Mouse (Mus musculus): Measurements from ENCODE around the gene Gpc6. TPM values are rescaled to one million over a fixed set of nuclear protein-coding genes. Genes with fewer than 3 reads are reported as not detected.

The Gpc6 gene
- polyA plus RNA-seq, 1 experiment from 2014 or later, result 20.1 TPM

DNA sequence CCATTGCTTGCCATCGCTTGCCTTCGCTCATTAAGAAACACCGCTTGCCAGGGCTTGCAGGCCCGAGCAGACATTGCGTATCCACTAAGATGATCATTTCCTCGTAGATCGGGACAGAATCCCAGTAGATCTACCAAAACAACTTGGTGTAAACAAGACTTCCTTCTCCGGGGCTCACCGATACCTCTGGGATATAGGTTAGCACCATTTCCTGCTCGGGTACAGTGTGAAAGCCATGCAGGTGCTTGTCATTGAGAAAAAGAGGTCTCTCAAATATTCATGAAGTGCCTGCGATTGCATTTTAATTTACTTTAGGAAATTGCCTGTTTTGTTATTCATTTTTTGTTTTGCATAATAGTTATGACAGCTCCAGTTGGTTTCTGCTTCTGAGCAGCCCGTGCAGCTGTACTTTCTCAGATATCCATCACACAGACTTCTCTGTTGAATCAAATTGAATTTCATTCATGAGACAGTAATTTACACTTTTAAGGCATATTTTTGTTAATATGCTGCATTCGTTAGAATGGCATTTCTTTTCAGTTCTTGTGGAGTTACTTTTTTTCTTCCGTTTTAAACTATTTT lies 230.9 kb downstream of the Gpc6 start:
- no peak for ATAC-seq (replicated peaks; ENCODE audit: insufficient number of reproducible peaks, insufficient read depth, low FRiP score, low read depth)
- H3K36me3 ChIP-seq, result no peaks in the 10 kb centered on the region
- H3K4me2 ChIP-seq, result no peak overlapping the region
- no peak overlapping the region for H3K27ac ChIP-seq
- no peaks in the 10 kb centered on the region for H3K27me3 ChIP-seq
- H3K4me3 ChIP-seq, result no peak overlapping the region
- no peak overlapping the region for H3K9ac ChIP-seq
- WGBS, result 86% methylated on average over 14 of the region's 14 CpGs
- H3K4me1 ChIP-seq (replicated peaks), result no peaks in the 10 kb centered on the region
- no peaks in the 10 kb centered on the region for H3K9me3 ChIP-seq (replicated peaks)

GRCm38 (mm10) chr14:117157426-117157825 lies 232.3 kb downstream of the Gpc6 start:
- H3K4me2 ChIP-seq, result no peak overlapping the region
- no peak overlapping the region for H3K9ac ChIP-seq
- H3K9me3 ChIP-seq (replicated peaks), result no peaks in the 10 kb centered on the region
- no peak overlapping the region for H3K4me3 ChIP-seq
- no peaks in the 10 kb centered on the region for H3K36me3 ChIP-seq
- ATAC-seq (replicated peaks; ENCODE audit: insufficient number of reproducible peaks, insufficient read depth, low FRiP score, low read depth), result no peak
- H3K27ac ChIP-seq, result no peak overlapping the region
- H3K4me1 ChIP-seq (replicated peaks), result no peaks in the 10 kb centered on the region
- WGBS, result 79% methylated on average over 3 of the region's 3 CpGs
- no peaks in the 10 kb centered on the region for H3K27me3 ChIP-seq

DNA sequence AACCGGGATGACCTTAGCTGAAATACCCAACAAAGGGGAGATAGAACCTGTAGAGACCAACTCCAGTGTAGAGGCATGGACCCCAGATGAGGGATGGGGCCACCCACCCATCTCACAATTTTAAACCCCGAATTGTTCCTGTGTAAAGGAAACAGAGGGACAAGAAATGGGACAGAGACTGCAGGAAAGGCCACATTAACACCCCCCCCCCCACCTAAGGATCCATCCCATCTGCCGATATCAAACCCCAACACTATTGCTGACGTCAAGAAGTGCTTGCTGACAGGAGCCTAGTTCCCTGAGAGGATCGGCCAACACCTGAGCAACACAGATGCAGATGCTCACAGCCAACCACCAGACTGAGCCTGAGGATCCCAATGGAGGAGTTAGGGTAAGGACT lies 241.2 kb downstream of the Gpc6 start:
- no peaks in the 10 kb centered on the region for H3K9me3 ChIP-seq (replicated peaks)
- H3K27me3 ChIP-seq, result no peaks in the 10 kb centered on the region
- H3K9ac ChIP-seq, result no peak overlapping the region
- H3K27ac ChIP-seq, result no peak overlapping the region
- H3K36me3 ChIP-seq, result no peaks in the 10 kb centered on the region
- no peak for ATAC-seq (replicated peaks; ENCODE audit: insufficient number of reproducible peaks, insufficient read depth, low FRiP score, low read depth)
- H3K4me1 ChIP-seq (replicated peaks), result no peaks in the 10 kb centered on the region
- H3K4me3 ChIP-seq, result no peak overlapping the region
- H3K4me2 ChIP-seq, result no peak overlapping the region
- WGBS, result 89% methylated on average over 5 of the region's 5 CpGs

GRCm38 (mm10) chr14:117193364-117193763 lies 268.2 kb downstream of the Gpc6 start:
- H3K9ac ChIP-seq, result no peak overlapping the region
- no peaks in the 10 kb centered on the region for H3K9me3 ChIP-seq (replicated peaks)
- no peak overlapping the region for H3K4me2 ChIP-seq
- no peak overlapping the region for H3K27ac ChIP-seq
- 0 out of 2 replicates have a peak, but pooled peaks cover 4% of the 10 kb centered on the region for H3K4me1 ChIP-seq (replicated peaks)
- no peaks in the 10 kb centered on the region for H3K36me3 ChIP-seq
- WGBS, result 86% methylated on average over 2 of the region's 2 CpGs
- no peaks in the 10 kb centered on the region for H3K27me3 ChIP-seq
- H3K4me3 ChIP-seq, result no peak overlapping the region
- no peak for ATAC-seq (replicated peaks; ENCODE audit: insufficient number of reproducible peaks, insufficient read depth, low FRiP score, low read depth)

DNA sequence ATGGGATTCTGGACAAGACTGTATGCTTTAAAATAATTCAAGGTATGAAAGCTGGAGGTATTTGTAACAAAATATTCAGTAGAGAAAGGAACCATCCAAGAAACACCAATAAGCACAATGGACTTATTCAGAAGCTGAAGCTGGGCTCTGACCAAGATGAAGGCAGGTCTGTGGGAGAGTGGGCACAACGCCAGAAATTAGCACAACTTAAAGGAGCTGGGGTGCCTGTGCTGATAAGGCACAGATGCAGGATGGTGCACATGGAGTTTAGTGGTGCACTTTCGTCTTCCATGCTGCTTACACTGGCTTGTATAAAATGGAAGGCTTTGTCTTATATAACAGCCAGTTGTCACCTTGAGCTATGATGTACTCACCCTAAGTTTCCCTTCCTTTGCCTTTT lies 276.9 kb downstream of the Gpc6 start:
- H3K9ac ChIP-seq, result no peak overlapping the region
- H3K9me3 ChIP-seq (replicated peaks), result no peaks in the 10 kb centered on the region
- no peak for ATAC-seq (replicated peaks; ENCODE audit: insufficient number of reproducible peaks, insufficient read depth, low FRiP score, low read depth)
- H3K36me3 ChIP-seq, result no peaks in the 10 kb centered on the region
- H3K4me3 ChIP-seq, result no peak overlapping the region
- H3K4me1 ChIP-seq (replicated peaks), result no peaks in the 10 kb centered on the region
- no peak overlapping the region for H3K27ac ChIP-seq
- 68% methylated on average over 2 of the region's 2 CpGs for WGBS
- no peak overlapping the region for H3K4me2 ChIP-seq
- no peaks in the 10 kb centered on the region for H3K27me3 ChIP-seq

DNA sequence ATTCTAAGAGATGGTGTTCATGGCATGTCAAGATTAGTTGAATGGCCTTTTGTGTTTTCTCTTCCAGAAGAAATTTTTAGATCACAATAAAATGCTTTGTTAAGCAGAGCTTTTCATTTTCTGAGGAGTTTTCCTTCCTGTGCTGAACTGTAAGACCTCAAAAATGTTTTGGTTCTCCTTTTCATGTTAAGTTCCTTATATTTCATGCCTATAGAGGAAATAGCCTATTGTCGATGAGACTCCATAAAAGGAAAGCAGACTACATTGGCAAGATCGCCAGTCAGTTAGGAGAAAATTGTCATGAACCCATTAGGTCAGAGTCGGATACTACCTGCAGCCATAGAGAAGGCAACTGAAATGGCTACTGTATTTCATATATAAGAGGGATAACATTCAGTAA lies 278.8 kb downstream of the Gpc6 start:
- 86% methylated on average over 3 of the region's 3 CpGs for WGBS

GRCm38 (mm10) chr14:117214373-117214772 lies 289.3 kb downstream of the Gpc6 start:
- no peaks in the 10 kb centered on the region for H3K27me3 ChIP-seq
- no peak overlapping the region for H3K27ac ChIP-seq
- no peak for ATAC-seq (replicated peaks; ENCODE audit: insufficient number of reproducible peaks, insufficient read depth, low FRiP score, low read depth)

More for the DNA sequence above, 278.8 kb downstream of the Gpc6 start:
- no peak overlapping the region for H3K4me3 ChIP-seq
- no peak overlapping the region for H3K4me2 ChIP-seq
- H3K9me3 ChIP-seq (replicated peaks), result no peaks in the 10 kb centered on the region
- H3K4me1 ChIP-seq (replicated peaks), result no peaks in the 10 kb centered on the region
- ATAC-seq (replicated peaks; ENCODE audit: insufficient number of reproducible peaks, insufficient read depth, low FRiP score, low read depth), result no peak
- H3K27me3 ChIP-seq, result no peaks in the 10 kb centered on the region
- no peak overlapping the region for H3K27ac ChIP-seq
- H3K9ac ChIP-seq, result no peak overlapping the region
- H3K36me3 ChIP-seq, result no peaks in the 10 kb centered on the region

DNA sequence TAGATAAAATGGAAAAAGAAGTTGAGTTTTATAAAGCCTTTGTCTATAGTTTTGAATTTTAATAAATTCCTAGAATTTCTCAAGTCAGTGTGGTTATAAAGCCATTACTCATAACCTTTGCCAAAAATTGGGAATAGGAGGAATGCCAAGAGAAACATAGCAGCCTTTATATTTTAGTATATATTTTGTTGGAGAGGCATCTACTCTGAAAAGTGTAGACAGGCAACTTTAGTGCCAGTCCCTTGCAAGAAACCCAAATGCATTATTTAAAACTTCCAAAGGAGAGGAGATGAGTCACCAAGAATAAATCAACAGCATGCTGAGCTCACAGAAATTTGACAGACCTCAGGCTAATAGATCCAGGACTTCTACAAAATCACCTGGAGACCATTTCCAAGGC lies 301.8 kb downstream of the Gpc6 start:
- Histone ChIP-seq H3K9ac (no peak overlapping the region), H3K9me3 (replicated peaks) (no peaks in the 10 kb centered on the region), H3K36me3 (no peaks in the 10 kb centered on the region), H3K4me1 (replicated peaks) (no peaks in the 10 kb centered on the region), H3K27ac (no peak overlapping the region), H3K4me3 (no peak overlapping the region), H3K4me2 (no peak overlapping the region), H3K27me3 (no peaks in the 10 kb centered on the region)
- no peak for ATAC-seq (replicated peaks; ENCODE audit: insufficient number of reproducible peaks, insufficient read depth, low FRiP score, low read depth)

More at GRCm38 (mm10) chr14:117214373-117214772, 289.3 kb downstream of the Gpc6 start:
- Histone ChIP-seq H3K36me3 (no peaks in the 10 kb centered on the region), H3K4me3 (no peak overlapping the region), H3K9me3 (replicated peaks) (no peaks in the 10 kb centered on the region), H3K4me2 (no peak overlapping the region), H3K4me1 (replicated peaks) (no peaks in the 10 kb centered on the region), H3K9ac (no peak overlapping the region)

GRCm38 (mm10) chr14:117230476-117230875 lies 305.4 kb downstream of the Gpc6 start:
- 62% methylated on average over 4 of the region's 4 CpGs for WGBS
- Histone ChIP-seq H3K27ac (no peak overlapping the region), H3K9me3 (replicated peaks) (no peaks in the 10 kb centered on the region), H3K4me3 (no peak overlapping the region), H3K9ac (no peak overlapping the region), H3K36me3 (no peaks in the 10 kb centered on the region), H3K27me3 (no peaks in the 10 kb centered on the region), H3K4me2 (no peak overlapping the region), H3K4me1 (replicated peaks) (no peaks in the 10 kb centered on the region)
- no peak for ATAC-seq (replicated peaks; ENCODE audit: insufficient number of reproducible peaks, insufficient read depth, low FRiP score, low read depth)

DNA sequence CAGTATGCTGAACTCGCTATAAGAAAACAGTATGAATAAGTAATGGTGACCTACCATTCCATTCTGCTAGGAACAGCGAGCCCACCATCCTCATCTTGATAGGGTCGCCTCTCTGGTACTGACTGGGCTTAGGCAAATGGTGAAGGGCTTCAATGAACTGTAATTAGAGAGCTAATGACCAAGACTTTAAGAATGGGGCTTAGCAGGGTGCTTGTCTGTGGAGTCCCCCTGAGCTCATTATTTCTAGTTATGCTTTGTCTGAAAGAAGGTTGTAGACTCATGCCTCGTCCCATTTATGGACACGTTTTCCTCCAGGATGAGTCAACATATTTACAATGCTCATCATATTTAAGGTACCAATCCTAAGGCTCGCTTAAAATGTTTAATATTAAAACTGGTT lies 313.1 kb downstream of the Gpc6 start:
- Histone ChIP-seq H3K9ac (no peak overlapping the region), H3K36me3 (no peaks in the 10 kb centered on the region), H3K4me3 (no peak overlapping the region), H3K27me3 (no peaks in the 10 kb centered on the region), H3K27ac (no peak overlapping the region), H3K9me3 (replicated peaks) (no peaks in the 10 kb centered on the region), H3K4me1 (replicated peaks) (no peaks in the 10 kb centered on the region), H3K4me2 (no peak overlapping the region)
- 80% methylated on average over 6 of the region's 6 CpGs for WGBS
- ATAC-seq (replicated peaks; ENCODE audit: insufficient number of reproducible peaks, insufficient read depth, low FRiP score, low read depth), result no peak

DNA sequence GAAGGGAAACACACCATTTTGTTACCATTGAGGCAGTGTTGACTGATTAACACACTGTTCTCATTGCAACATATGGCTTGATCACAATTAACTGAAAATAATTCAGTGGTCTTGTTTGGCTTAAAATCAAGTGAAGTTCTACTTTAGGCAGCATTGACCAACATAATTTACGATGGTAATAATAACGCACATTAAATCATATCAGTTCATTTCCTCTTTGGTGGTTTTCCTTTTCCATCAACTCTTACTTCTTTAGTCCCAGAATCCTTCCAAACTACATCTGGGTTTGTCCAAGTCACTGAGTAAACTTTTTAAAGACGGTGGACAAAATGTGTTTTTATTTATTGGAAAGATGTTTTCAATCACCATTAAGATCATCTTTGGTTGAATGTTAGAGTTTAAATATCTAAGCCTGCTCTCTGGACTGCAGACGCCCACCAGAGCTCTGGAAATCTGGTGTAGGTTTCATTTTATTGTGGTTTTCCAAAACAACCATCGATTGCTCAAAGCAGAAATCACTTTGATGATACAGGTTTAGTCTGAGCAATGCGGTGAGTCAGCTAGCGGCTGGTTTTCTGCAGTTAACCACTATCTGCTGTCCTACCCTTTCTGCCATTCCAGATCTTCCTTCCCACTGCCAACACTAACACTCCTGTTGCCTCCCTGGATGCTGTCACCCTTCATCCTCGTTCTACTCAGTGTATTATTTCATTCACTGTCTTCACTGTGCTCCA lies 314.7 kb downstream of the Gpc6 start:
- H3K27ac ChIP-seq, result no peak overlapping the region
- no peaks in the 10 kb centered on the region for H3K36me3 ChIP-seq
- no peaks in the 10 kb centered on the region for H3K27me3 ChIP-seq
- no peaks in the 10 kb centered on the region for H3K4me1 ChIP-seq (replicated peaks)
- no peak for ATAC-seq (replicated peaks; ENCODE audit: insufficient number of reproducible peaks, insufficient read depth, low FRiP score, low read depth)
- H3K4me2 ChIP-seq, result no peak overlapping the region
- no peak overlapping the region for H3K4me3 ChIP-seq
- 65% methylated on average over 8 of the region's 8 CpGs for WGBS
- no peak overlapping the region for H3K9ac ChIP-seq
- no peaks in the 10 kb centered on the region for H3K9me3 ChIP-seq (replicated peaks)

DNA sequence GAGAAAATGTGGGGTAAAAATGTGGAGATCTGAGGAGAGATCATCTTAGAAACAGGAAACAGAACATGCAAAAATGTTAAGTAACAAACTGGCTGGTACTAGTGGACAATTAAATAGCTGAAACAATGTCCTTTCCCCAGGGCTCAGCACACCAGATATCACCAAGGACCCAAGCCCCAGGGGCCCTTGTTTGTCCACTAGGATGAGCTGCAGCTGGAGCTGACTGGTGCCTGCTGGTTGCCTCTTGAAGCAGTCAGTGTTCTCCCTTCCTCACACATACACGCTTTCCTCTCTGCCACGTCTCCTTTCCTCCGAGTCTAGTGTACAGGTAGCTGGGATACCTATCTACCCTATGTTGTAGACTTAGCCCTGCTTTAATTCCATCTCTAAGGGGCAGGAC lies 320.5 kb downstream of the Gpc6 start:
- no peak overlapping the region for H3K27ac ChIP-seq
- H3K4me3 ChIP-seq, result no peak overlapping the region
- WGBS, result 93% methylated on average over 3 of the region's 3 CpGs
- H3K27me3 ChIP-seq, result no peaks in the 10 kb centered on the region
- ATAC-seq (replicated peaks; ENCODE audit: insufficient number of reproducible peaks, insufficient read depth, low FRiP score, low read depth), result no peak
- H3K4me1 ChIP-seq (replicated peaks), result no peaks in the 10 kb centered on the region
- H3K9me3 ChIP-seq (replicated peaks), result no peaks in the 10 kb centered on the region
- no peak overlapping the region for H3K4me2 ChIP-seq
- no peaks in the 10 kb centered on the region for H3K36me3 ChIP-seq
- H3K9ac ChIP-seq, result no peak overlapping the region
